In genomic region chr9:102877916-102878315, GRCm38 (mm10) we compare ENCODE assay signal across 20 mouse cellular contexts. TPM values are rescaled to one million over a fixed set of nuclear protein-coding genes. Genes with fewer than 3 reads are reported as not detected.
"Had no signal": no experiment of that assay in that cellular context is flagged by ENCODE, and none has a peak within 500 bp of the region (broad histone marks: within the 10 kb centered on the region; RNA-seq: fewer than 3 reads in every experiment).

No protein-coding gene starts in this region.

- H3K9me3 ChIP-seq: liver, embryonic 15.5 days; lung, embryonic 15.5 days; megakaryocyte, embryonic 14.5 days; midbrain, embryonic 12.5 days; neural tube, embryonic 12.5 days; stomach, embryonic 15.5 days had no signal

- H3K4me1 ChIP-seq: lung, embryonic 15.5 days; midbrain, embryonic 12.5 days; neural tube, embryonic 12.5 days; stomach, embryonic 15.5 days had no signal

- H3K4me3 ChIP-seq: liver, embryonic 15.5 days; lung, embryonic 15.5 days; megakaryocyte, embryonic 14.5 days; midbrain, embryonic 12.5 days; neural tube, embryonic 12.5 days; stomach, embryonic 15.5 days had no signal

- DNase-seq: liver, postnatal 0 days; lung, adult 2 months; lung, postnatal 14 days; lung, postnatal 36 days; midbrain, embryonic 14.5 days; right cerebral cortex, postnatal 14 days; thymus, adult 2 months; thymus, postnatal 25 days; thymus, postnatal 4 days had no signal

- ATAC-seq: liver, postnatal 0 days; lung, postnatal 0 days had no signal

- H3K27me3 ChIP-seq: liver, embryonic 15.5 days; lung, embryonic 15.5 days; midbrain, embryonic 12.5 days; neural tube, embryonic 12.5 days; stomach, embryonic 15.5 days had no signal

- H3K27ac ChIP-seq: liver, embryonic 15.5 days; lung, embryonic 15.5 days; macrophage; midbrain, embryonic 12.5 days; neural tube, embryonic 12.5 days; stomach, embryonic 15.5 days; stomach, postnatal 0 days had no signal

- H3K4me2 ChIP-seq: liver, embryonic 15.5 days; lung, embryonic 15.5 days; midbrain, embryonic 12.5 days; neural tube, embryonic 12.5 days; stomach, embryonic 15.5 days had no signal

- H3K9ac ChIP-seq: liver, embryonic 15.5 days; liver, postnatal 0 days; lung, embryonic 15.5 days; midbrain, embryonic 12.5 days; neural tube, embryonic 12.5 days; stomach, embryonic 15.5 days had no signal

RNA-seq across cellular contexts. Expression of gene Ryk, which starts 43.2 kb away (rescaled TPM):
- total RNA-seq: monocyte, adult 5-6 weeks; neutrophil, adult 5-6 weeks had no signal
